Mouse (Mus musculus): ENCODE data around the gene Hacd3. TPM values are rescaled to one million over a fixed set of nuclear protein-coding genes. Genes with fewer than 3 reads are reported as not detected.
"Not testable (repeated sequence)": the region's sequence is repeated elsewhere in the genome, so short reads cannot be mapped to it uniquely, and the experiment has no call there.

The Hacd3 gene
- total RNA-seq, 2 experiments from 2014 or later: 177 TPM

DNA sequence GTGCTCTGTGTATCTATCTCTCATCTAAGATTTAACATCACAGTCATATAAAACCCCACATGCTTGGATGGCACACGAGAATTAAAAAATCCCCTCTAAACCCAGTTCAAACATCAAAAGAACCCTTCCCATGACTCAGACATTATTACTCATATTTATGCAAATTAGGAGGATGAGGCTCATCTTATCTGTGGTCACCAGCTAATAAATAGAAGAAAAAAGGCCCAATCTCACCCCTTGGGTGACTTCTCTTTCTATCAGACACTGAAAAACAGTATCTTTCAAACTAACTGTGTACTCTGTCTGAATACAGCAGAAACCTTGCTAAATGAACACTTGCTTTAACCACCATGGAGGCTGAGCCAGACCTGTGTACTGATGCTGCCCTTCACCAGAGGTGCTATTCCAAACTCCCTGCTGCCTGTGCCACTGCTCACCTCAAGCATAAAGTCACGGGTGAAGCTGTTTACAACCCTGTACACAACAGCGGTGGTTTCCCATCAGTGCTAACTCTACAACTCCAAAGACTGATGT is 2.8 kb downstream of the Hacd3 start:
- intact Hi-C loops (cut with DNase I): no loop called here
- DNase-seq (ENCODE audit: low spot score in 2 of 2): no peak

DNA sequence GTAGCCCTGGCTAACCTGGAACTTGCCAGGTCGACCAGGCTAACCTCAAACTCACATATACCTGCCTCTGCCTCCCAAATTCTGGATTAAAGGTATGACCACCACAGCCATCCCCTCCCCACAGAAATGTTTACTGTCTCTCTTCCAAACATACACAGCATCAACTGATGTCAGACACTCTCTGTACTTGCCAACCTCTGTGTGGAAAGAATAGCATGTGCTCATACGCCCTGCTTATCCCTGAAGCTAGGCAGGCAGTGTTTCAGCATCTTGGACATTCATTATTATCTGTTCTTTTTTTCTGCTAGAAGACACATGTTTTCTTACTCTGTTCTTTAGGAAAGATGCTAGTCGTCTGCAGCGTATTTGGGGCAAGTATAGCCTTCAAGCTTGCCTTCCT is 3.6 kb downstream of the Hacd3 start:
- DNase-seq (ENCODE audit: low spot score in 2 of 2): no peak
- intact Hi-C loops (cut with DNase I): no loop called here

DNA sequence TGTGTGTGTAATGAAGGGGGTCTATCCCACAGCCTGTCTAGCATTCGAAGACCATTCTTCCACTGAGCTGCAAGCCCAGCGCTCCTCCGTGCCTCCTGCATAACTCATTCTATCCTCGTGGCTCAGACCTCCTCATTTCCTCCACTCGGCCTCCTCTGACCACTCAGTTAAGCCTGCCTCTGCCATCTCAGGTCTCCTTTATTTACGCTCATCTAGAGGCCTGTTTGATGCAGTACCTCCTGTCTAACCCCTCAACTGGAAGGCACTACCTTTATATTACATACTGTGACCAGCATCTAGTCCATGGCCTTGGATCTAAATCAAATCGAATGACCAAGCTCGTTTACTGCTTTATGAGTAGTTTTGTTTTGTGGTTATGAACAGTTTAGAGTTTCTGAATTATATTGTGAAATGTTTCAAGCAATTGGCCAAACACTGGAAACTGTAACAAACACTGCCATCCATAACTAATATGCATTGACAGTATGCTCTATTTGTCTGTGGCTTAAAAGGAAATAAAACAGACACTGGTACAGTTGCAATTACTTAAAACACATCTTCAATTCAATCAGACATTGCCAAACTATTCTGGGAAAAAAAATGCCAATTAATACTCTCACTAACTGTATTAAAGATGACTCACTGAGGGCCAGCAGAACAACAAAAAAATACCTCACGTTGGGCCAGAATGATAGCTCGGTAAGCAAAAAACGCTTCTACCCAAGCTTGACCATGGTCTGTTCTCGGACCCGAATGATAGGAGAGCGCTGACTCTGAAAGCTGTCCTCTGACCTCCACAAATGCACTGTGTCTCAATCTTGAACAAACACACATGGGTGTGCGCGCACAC is 4.3 kb downstream of the Hacd3 start:
- no peak for DNase-seq (ENCODE audit: low spot score in 2 of 2)
- intact Hi-C loops (cut with DNase I): no loop called here

DNA sequence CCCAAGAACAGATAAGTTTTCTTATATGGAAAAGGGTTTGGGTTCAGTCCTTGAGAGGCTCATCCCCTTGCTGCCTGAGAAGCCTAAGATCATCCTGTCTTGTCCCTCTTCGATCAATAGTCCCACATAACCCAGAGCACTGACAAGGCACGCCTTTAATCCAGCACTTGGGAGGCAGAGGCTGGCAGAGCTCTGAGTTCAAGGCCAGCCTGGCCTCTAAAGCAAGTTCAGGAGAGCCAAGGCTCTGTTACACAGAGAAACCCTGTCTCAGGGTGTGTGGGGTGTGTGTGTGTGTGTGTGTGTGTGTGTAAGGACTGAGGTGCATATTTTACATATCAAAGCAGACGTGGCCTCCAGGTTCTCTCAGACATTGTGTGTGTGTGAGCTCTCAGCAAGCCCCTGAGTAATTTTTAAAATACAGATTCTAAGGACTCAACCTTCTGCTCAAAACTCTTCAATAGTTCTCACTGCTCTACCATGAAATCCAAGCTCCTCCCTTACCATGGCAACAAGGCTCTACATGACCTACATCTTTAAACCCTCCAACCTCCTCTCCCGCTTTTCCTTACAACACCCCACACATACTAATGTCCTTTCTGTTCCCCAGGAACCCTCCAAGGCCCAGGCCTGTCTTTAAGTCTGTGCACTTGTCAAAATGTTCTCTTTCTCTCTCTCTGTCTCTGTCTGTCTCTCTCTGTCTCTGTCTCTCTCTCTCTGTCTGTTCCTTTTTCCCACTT is 5.1 kb downstream of the Hacd3 start:
- DNase-seq (ENCODE audit: low spot score in 2 of 2): peak in 1 of 2 experiments; percentile 43
- intact Hi-C loops (cut with DNase I): no loop called here

DNA sequence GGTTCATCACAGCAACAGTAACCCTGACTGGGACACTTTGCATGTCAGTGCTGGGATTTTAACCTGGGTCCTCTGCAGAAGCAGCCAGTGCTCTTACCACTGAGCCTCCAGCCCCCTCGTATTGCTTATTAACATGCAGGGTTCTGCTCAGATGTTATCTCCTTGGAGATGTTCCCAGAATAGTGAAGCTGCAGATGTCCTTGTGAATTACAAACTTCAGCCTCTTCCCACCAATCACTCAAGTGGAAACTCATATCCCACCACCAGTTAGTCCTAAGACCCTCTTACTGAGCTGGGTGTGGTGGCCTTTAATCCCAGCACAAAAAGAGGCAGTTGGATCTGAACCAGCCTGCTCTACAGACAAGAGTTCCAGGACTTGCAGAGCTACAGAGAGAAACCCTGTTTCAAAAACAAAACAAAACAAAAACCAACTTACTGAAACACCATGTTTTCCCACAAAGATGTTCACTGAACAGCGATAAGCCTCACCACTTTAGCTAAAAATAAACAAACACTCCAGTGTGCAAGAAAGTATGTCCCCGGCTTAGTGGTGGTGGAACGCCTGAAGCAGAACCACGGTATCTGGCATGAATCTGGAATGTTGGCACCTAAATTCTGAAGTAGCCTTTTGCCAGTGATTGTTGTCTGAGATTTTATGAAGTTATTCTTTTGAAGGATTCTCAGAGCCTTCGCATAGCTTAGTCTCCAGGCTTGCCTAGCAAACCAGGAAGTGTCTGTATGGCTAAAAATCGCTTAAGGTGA is 5.9 kb downstream of the Hacd3 start:
- intact Hi-C loops (cut with DNase I): no loop called here
- DNase-seq (ENCODE audit: low spot score in 2 of 2): no peak

DNA sequence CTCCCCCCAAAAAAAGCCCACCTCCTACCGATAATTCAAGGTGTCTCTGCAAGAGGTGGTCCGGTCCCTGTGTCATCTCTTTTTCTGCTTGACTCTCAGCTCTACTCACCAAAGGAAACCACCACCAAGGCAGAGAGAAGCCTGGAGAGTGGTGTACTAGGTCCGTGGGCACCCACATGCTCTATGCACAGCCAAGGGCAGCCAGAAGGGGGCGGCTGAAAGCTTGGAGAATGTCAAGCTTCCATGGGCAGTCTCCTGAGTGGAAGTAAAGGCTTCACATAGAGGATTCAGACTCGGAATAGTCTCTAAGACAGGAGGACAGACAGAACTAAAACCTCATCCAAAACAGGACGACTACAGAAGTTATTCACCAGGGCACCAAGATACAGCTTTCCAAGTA is 10.2 kb downstream of the Hacd3 start:
- DNase-seq (ENCODE audit: low spot score in 2 of 2): no peak
- intact Hi-C loops (cut with DNase I): no loop called here

DNA sequence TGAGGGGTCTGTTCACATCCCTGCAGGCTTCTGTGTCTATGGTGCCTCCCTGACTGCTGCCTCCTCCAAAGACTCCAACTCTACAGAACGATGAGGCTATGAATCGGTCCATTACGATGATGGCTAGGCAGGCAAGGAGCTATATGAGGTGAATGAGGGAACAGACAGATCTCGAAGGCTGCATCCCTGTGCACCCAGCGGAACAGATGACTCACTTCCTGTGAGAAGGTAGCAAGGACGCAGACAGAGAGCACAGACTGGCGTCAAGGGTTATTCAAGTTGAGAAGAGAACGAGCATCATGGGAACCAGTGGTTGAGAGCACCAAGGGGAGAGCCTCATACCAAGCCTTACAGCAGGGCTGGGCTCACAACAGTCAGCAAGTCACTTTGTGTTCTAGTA is 10.9 kb downstream of the Hacd3 start:
- intact Hi-C loops (cut with DNase I): no loop called here
- DNase-seq (ENCODE audit: low spot score in 2 of 2): no peak

DNA sequence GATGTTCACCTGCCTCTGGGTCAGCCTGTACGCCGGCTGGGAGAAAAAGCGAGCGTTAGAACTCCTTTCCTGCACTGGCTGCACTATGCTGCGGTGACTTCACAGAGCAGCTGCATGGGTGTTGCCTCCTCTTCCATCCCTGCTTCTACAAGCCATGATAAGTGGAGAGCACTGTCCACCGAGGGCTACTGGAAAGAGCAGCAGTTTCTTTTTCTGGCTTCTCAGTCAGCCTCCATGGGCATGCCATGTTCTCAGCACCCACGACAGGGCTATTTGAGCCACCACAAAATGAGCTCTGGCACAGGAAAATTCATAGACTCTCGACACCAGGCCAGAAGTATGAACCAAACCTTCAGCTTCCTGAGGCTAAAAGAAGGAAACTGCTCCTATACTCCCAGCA is 15.8 kb downstream of the Hacd3 start:
- no peak for DNase-seq (ENCODE audit: low spot score in 2 of 2)
- intact Hi-C loops (cut with DNase I): no loop called here

DNA sequence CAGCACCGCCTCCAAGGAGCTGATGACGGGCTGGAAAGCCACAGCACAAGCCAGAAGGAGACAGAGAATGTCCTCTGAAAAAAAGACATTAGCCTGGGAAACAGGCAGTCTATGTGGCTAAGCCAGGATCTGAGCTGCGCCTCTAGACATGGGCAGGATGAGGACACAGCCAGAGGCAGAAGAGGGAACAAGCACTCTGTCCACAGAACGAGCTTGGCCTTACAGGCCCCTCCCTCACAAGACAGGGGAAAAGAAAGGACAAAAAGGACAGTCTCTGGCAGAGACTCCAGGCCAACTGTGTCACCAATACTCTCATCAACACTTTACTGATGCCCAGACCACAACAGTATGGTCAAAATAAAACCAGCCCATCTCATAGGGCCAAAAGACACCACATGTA is 20.0 kb downstream of the Hacd3 start:
- DNase-seq (ENCODE audit: low spot score in 2 of 2): no peak
- intact Hi-C loops (cut with DNase I): no loop called here

DNA sequence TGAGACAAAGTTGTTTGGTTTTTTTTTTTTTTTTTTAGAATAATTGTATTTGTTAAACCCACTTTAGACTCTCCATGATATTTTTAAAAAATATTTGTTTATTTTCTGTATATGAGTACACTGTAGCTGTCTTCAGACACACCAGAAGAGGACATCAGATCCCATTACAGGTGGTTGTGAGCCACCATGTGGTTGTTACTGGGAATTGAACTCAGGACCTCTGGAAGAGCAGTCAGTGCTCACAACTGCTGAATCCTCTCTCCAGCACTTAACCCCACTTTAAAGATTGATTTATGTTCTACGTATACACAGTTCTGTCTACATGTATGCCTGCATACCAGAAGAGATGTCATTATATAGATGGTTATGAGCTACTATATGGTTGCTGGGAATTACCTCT is 26.0 kb downstream of the Hacd3 start:
- intact Hi-C loops (cut with DNase I); DNase-seq (ENCODE audit: low spot score in 2 of 2): not testable (repeated sequence)

DNA sequence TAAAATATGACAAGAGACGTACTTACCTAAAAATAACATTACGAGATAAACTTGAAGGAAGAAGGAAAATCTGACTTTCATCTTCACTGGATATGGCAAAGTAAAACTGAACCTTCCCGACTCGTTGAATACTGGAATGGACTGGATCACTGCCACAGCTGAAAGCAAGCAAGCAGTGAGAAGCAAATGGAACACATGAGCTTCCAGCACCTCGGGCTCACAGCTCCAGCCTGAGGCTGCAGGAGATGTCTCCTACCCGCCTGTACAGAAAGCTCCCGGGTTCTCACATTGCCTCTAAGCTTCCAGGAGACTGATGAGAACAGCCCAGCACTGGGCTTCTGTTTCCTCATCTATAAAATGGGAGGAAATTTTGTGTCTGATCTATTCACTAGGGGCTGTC is 31.2 kb downstream of the Hacd3 start:
- intact Hi-C loops (cut with DNase I): no loop called here
- DNase-seq (ENCODE audit: low spot score in 2 of 2): no peak

DNA sequence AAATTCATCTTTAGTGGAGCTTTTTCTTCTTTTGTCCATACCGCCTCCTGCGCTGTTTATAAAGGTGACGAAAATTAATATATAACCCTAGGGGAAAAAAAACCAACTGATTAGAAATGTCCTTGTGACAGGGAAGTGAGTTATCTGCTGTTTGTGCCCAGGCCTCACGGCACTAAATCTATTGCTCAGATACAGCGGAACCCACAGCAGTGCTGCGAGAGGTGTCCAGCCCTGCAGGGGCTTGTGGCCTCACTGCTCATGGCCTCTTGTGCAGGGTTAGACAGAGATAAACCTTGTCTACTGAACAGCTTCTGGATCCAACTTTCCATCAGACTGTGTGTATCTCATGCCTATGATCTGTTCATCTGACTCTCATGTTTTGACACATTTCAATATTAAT is 33.0 kb downstream of the Hacd3 start:
- intact Hi-C loops (cut with DNase I): no loop called here
- no peak for DNase-seq (ENCODE audit: low spot score in 2 of 2)

DNA sequence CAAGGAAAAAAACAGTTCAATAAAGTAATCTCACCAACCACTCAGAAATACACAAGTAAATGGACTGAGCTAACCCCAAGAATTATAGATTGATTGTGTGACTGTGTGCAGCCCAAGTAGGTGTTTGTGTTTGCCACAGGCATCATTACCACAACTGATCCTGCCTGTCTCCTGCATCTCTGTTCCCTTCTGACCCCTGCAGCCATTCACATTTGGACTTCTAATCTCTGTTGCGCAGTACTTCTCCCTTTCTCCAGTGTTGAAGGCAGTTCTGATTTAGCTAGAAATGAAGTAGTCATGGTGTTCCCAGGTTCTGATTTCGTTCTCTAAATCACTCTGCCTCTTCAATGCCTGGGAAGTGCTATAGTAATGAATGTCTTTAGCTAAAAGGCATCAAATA is 33.8 kb downstream of the Hacd3 start:
- intact Hi-C loops (cut with DNase I): no loop called here
- no peak for DNase-seq (ENCODE audit: low spot score in 2 of 2)

DNA sequence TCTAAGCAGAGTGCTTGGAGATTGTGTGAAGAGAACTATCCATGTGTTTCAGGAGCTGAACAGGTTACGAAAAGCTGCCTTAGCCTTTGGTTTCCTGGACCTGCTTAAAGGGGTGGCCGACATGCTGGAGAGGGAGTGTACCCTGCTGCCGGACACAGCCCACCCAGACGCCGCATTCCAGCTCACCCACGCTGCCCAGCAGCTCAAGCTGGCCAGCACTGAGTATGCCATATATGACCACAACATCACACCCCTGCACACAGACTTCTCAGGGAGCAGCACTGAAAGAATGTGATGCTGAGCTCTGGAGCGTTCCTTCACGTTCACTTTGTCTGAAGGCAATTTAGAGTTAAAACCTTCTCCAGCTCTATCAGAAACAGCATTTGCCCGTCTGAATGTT is 35.7 kb downstream of the Hacd3 start:
- DNase-seq (ENCODE audit: low spot score in 2 of 2): no peak
- intact Hi-C loops (cut with DNase I): no loop called here

DNA sequence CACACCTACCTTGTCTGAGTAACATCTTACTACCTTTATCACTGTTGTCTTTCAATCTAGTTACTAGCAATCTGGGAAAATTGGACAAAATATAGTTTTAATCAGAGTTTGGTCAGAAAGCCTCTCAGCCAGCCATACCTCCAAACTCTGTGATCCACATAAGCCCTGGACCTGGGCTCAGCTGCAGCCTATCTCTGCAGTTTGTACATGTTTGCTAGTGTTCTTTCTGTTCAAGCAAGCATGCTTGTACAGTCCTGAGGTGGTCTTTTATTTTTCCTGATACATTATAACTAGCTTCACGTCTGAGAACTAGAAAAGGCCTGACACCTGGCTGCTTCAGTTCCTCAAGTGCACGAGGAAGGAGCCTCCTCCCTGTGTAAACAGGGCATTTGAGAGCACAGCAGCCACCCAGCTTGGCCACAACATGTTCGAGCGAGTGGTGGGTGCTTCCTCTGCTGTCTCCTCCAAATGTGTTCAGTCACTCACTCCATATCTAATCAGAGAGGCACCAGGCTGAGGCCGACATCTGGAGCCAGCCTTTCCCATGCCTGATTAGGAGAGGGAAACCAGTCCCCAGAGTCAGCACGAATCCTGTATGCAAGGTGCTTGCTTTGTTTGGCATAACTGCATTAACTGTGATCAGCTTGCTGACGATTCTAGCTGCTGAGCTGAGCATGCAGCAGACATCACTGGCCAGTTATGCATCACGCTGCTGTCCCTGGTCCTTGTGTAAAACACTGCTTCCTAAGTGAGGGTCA is 36.3 kb downstream of the Hacd3 start:
- DNase-seq (ENCODE audit: low spot score in 2 of 2): no peak
- intact Hi-C loops (cut with DNase I): no loop called here

DNA sequence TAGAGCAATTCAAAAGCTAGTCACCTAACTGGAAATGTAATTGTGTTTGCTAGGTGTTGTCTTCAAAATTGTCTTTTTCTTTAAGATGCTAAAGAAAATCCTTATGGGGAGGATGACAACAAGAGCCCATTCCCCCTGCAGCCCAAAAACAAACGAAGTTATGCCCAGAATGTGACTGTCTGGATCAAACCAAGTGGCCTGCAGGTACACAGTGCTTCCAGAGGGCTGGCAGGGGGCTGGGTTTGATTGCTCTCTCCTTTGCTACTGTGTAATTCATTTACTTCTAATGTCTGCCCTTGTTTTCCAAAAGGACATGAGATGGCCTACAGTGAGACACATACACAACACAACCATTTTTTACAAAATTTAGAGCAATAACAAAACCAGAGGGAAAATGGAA is 39.6 kb downstream of the Hacd3 start:
- intact Hi-C loops (cut with DNase I): no loop called here
- DNase-seq (ENCODE audit: low spot score in 2 of 2): no peak

DNA sequence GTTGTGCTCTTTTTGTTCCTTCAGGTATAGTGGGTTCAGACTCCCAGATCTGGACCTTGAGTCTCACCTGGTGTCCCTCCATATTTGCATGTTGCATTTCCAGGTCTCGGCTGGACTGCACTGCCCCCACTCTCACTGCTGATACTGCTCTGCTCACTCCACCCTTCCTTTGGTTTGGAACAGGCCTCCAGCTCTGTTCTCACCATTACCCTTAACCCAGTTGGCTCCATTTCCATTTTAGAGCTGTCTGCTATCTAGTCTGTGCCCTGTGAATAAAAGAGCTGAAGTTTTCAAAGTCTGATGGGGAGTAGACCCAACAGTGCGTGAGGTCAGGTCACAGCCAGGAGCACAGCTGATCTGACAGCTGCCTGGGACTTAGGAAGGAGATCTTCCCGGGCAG is 40.9 kb downstream of the Hacd3 start:
- DNase-seq (ENCODE audit: low spot score in 2 of 2): no peak
- intact Hi-C loops (cut with DNase I): no loop called here

DNA sequence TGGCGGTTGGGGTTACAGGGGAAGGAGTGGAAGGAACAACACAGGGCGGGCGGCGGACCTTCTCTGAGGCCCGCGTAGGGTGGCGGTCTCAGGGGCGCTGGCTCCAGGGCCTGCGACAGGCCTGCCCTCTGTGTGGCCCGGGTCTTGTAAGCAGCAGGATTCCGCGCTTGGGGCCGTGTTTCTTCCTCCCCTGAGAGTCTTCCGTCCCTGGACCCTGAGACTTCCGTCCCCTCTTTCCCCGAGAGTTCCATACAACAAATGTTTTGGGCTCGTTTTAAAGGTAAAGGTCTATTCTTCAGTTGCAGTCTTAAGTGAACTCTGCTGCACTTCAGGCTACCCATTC is 60.5 kb downstream of the Hacd3 start:
- intact Hi-C loops (cut with DNase I): loop anchor here (2.0 to 10.0 kb wide), 4 partner anchors 58 to 686 kb away; partner anchors contain the start of gene Dis3l
- DNase-seq (ENCODE audit: low spot score in 2 of 2): no peak

Data from left cerebral cortex, postnatal 14 days (tissue).